Mouse (Mus musculus) liver, postnatal 0 days (tissue): ENCODE results near the gene Ubtf.

Experiments used
- CTCF ChIP-seq: sonication (generic); IDR thresholded peaks from 2 replicates; pipeline ENCODE4 v1.5.1; 2016; ENCODE audit warnings: antibody characterized with exemption, low read depth
- EP300 ChIP-seq: IDR thresholded peaks from 2 replicates; pipeline ENCODE4 v1.6.1; 2016; ENCODE audit warnings: antibody characterized with exemption, low read depth, mild to moderate bottlenecking

- TF ChIP-seq EP300 (no peak), CTCF (no peak)
Observed at GRCm38 (mm10) chr11:102312586-102312985, 7.0 kb downstream of the Ubtf start.
